Mouse (Mus musculus): Measurements from ENCODE around the gene Cutal. TPM values are rescaled to one million over a fixed set of nuclear protein-coding genes. Genes with fewer than 3 reads are reported as not detected.

Cutal gene
- total and polyA plus RNA-seq, 3 experiments: not detected

DNA sequence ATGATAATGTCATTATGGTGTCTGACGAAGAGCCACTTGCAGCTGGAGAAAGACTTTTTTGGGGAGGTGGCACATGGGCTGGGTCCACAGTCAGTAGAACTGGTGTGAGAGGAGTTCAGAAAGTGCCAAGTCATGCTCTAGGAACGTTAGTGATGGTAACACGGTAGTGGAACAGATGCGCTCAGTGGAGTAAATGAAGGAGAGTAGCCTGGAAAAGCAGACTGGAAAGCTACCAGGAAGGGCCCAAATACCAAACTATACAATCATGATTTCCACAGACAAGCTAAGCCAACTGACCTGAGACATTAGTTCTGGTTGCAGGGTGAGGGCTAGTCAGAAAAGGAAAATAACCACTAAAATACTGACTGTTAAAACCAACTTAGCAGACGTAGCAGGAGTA, 4.5 kb upstream of the Cutal start (continued):
- TF ChIP-seq SIN3A (IDR thresholded peaks at IDR 0.05; ENCODE audit: low read length) (peak; percentile 76), MYB (IDR thresholded peaks at IDR 0.05; ENCODE audit: low read depth, low read length) (no peak), USF1 (IDR thresholded peaks at IDR 0.05; ENCODE audit: low read depth, low read length) (no peak), UBTF (IDR thresholded peaks at IDR 0.05; ENCODE audit: borderline replicate concordance, insufficient read depth, low read depth, low read length) (no peak), ZKSCAN1 (IDR thresholded peaks at IDR 0.05; ENCODE audit: low read depth, low read length) (no peak), MXI1 (IDR thresholded peaks at IDR 0.05; ENCODE audit: low read depth, low read length) (peak; percentile 83), EP300 (IDR thresholded peaks at IDR 0.05; ENCODE audit: low read depth in 1 of 2, low read length in 2 of 2) (no peak), NELFE (IDR thresholded peaks at IDR 0.05; ENCODE audit: low read depth, low read length) (no peak; the same call in 1 of the 2 replicates), POLR2AphosphoS5 (IDR thresholded peaks at IDR 0.05; ENCODE audit: borderline replicate concordance, low read depth, low read length) (no peak), BHLHE40 (IDR thresholded peaks at IDR 0.05; ENCODE audit: borderline replicate concordance, low read depth, low read length) (no peak), POLR2A (IDR thresholded peaks at IDR 0.05; ENCODE audit: control insufficient read depth in 1 of 2, insufficient read depth in 1 of 2, low read depth in 1 of 2, low read length in 2 of 2, poor library complexity in 1 of 2) (peak in 1 of 2 experiments; percentile 62; a peak in 2 of 4 replicates), RCOR1 (IDR thresholded peaks at IDR 0.05; ENCODE audit: low read depth, low read length) (0 out of 2 replicates have a peak, but pooled peaks have one; percentile 19), SMC3 (IDR thresholded peaks at IDR 0.05; ENCODE audit: low read depth, low read length) (no peak)

DNA sequence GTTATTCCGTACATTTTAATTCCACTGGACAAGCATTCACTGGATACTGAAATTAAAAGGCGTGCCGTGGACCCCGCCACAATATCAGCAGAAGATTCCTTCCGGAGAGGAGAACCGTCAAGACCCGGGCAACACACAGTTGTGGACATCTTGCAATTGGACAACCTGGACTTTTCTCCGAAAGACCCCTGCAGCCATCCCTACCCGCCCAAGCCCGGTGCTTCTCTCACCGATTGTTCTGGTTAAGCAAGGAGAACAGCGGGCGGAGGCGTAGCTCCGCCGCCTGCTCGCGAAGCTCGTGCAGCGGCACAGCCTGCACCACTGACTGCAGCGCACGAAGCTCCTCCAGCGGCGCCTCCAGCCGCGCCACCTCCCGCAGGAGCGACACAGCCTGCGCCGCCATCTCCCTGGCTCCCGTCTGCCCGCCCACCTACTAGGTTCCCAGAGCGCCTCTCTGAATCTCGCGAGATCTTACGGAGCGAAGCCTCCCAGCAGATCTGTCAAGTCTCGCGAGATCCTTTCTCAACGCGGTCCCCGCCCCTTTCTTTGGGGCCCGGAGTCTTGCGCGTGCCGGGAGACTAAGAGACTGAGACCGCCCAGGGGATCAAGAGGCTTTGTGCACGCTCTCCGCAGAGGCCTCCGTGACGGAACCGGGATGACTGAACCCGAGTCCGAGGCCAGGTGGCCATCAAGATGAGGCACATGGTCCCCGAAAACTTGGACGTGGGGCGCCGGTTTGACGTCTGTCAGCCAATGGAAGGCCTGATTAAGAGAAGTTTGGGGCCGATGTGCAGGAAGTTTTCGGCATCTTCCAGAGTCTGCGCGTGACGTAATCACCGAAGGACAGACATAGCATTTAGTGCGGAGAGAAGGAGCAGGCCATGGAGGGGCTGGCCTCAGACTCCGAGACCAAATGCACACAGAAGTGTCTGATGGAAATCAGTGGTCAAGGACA, 3.4 kb upstream of the Cutal start:
- H3K4me3 ChIP-seq (ENCODE audit: control insufficient read depth in 1 of 2, insufficient read depth in 1 of 2, low read depth in 2 of 2, low read length in 2 of 2): peak overlapping the region; percentile 61 to 73
- H3K9ac ChIP-seq (ENCODE audit: control insufficient read depth, low read depth, low read length, poor library complexity, severe bottlenecking): peak overlapping the region; percentile 95
- H3K4me1 ChIP-seq (ENCODE audit: control insufficient read depth in 1 of 2, insufficient read depth in 2 of 2, low read length in 2 of 2): peaks cover 3 to 9% of the 10 kb centered on the region in 2 experiments; a peak in 3 of 4 replicates
- peaks cover 4 to 19% of the 10 kb centered on the region in 2 experiments for H3K36me3 ChIP-seq (ENCODE audit: control insufficient read depth in 1 of 2, insufficient read depth in 2 of 2, low read length in 2 of 2)
- peak overlapping the region; percentile 94 for H3K27ac ChIP-seq (ENCODE audit: control insufficient read depth, low read depth, low read length)
- peak; percentile 99 for DNase-seq (ENCODE audit: low read depth, low spot score)
- H3K79me2 ChIP-seq (ENCODE audit: control insufficient read depth, insufficient read depth, low read length, poor library complexity): peaks cover 48% of the 10 kb centered on the region
- H3K27me3 ChIP-seq (ENCODE audit: control insufficient read depth in 1 of 2, insufficient read depth in 2 of 2, low read length in 2 of 2): no peaks in the 10 kb centered on the region
- no peaks in the 10 kb centered on the region for H3K9me3 ChIP-seq (replicated peaks; ENCODE audit: insufficient read depth, low read length)
- peak; percentile 68; the same call in 1 of the 2 replicates for TF ChIP-seq KAT2A (conservative IDR thresholded peaks at IDR 0.05; ENCODE audit: low read depth, low read length)
- no peak; the same call in 1 of the 2 replicates for TF ChIP-seq GATA1 (IDR thresholded peaks at IDR 0.05; ENCODE audit: low read depth, low read length)
- peak; percentile 88 for TF ChIP-seq MAX (IDR thresholded peaks at IDR 0.05; ENCODE audit: low read length)
- TF ChIP-seq EP300 (IDR thresholded peaks at IDR 0.05; ENCODE audit: low read depth in 1 of 2, low read length in 2 of 2): no peak
- TF ChIP-seq USF1 (IDR thresholded peaks at IDR 0.05; ENCODE audit: low read depth, low read length): peak; percentile 46; the same call in 1 of the 2 replicates
- TF ChIP-seq POLR2A (IDR thresholded peaks at IDR 0.05; ENCODE audit: control insufficient read depth in 1 of 2, insufficient read depth in 1 of 2, low read depth in 1 of 2, low read length in 2 of 2, poor library complexity in 1 of 2): peak; percentile 95 to 97
- TF ChIP-seq NRF1 (IDR thresholded peaks at IDR 0.05; ENCODE audit: insufficient read depth, low read depth, low read length, poor library complexity, severe bottlenecking): peak; percentile 78
- peak; percentile 97 for TF ChIP-seq POLR2AphosphoS2 (IDR thresholded peaks at IDR 0.05; ENCODE audit: low read length)
- TF ChIP-seq HCFC1 (IDR thresholded peaks at IDR 0.05; ENCODE audit: low read depth, low read length): peak; percentile 87
- no peak for TF ChIP-seq BHLHE40 (IDR thresholded peaks at IDR 0.05; ENCODE audit: borderline replicate concordance, low read depth, low read length)
- no peak for TF ChIP-seq GABPA (IDR thresholded peaks at IDR 0.05; ENCODE audit: low read depth, low read length)
- TF ChIP-seq ELF1 (IDR thresholded peaks at IDR 0.05; ENCODE audit: low read depth, low read length): peak; percentile 83
- TF ChIP-seq ZKSCAN1 (IDR thresholded peaks at IDR 0.05; ENCODE audit: low read depth, low read length): no peak
- no peak for TF ChIP-seq UBTF (IDR thresholded peaks at IDR 0.05; ENCODE audit: borderline replicate concordance, insufficient read depth, low read depth, low read length)
- no peak for TF ChIP-seq MEF2A (IDR thresholded peaks at IDR 0.05; ENCODE audit: extremely low read depth, insufficient replicate concordance, low read depth, low read length, poor library complexity, severe bottlenecking)
- no peak for TF ChIP-seq MYB (IDR thresholded peaks at IDR 0.05; ENCODE audit: low read depth, low read length)
- peak; percentile 96 for TF ChIP-seq SIN3A (IDR thresholded peaks at IDR 0.05; ENCODE audit: low read length)
- TF ChIP-seq TBP (IDR thresholded peaks at IDR 0.05; ENCODE audit: low read depth, low read length): peak; percentile 68
- TF ChIP-seq CHD1 (IDR thresholded peaks at IDR 0.05; ENCODE audit: low read depth, low read length): no peak
- peak; percentile 51; the same call in 1 of the 2 replicates for TF ChIP-seq POLR2AphosphoS5 (IDR thresholded peaks at IDR 0.05; ENCODE audit: borderline replicate concordance, low read depth, low read length)
- TF ChIP-seq E2F4 (IDR thresholded peaks at IDR 0.05; ENCODE audit: borderline replicate concordance, low read depth, low read length): 0 out of 2 replicates have a peak, but pooled peaks have one; percentile 25
- TF ChIP-seq MXI1 (IDR thresholded peaks at IDR 0.05; ENCODE audit: low read depth, low read length): peak; percentile 92
- no peak for TF ChIP-seq RCOR1 (IDR thresholded peaks at IDR 0.05; ENCODE audit: low read depth, low read length)
- TF ChIP-seq TAL1 (IDR thresholded peaks at IDR 0.05; ENCODE audit: low read length): no peak
- TF ChIP-seq NELFE (IDR thresholded peaks at IDR 0.05; ENCODE audit: low read depth, low read length): peak; percentile 95
- no peak for TF ChIP-seq ZNF384 (IDR thresholded peaks at IDR 0.05; ENCODE audit: low read depth, low read length)
- TF ChIP-seq ZMIZ1 (IDR thresholded peaks at IDR 0.05; ENCODE audit: low read depth, low read length): peak; percentile 81

Data from MEL (cell line).